Mouse (Mus musculus) MEL (cell line): ENCODE results near the gene Vstm2b.

Experiments
- CTCF ChIP-seq, 3 experiments: IDR thresholded peaks in 2 of 3; conservative IDR thresholded peaks in 1 of 3; 2 replicates each; pipeline ENCODE4 v1.5.1; 2011 to 2012; ENCODE audit warnings: low read length in 3 of 3, low read depth in 2 of 3, mild to moderate bottlenecking in 2 of 3, improper control_type of control experiment in 1 of 3, inconsistent platforms in 1 of 3, mixed read lengths in 1 of 3, moderate library complexity in 1 of 3; ENCODE audit not compliant: control insufficient read depth in 1 of 3, insufficient read depth in 1 of 3, poor library complexity in 1 of 3, severe bottlenecking in 1 of 3
- EP300 ChIP-seq, 2 experiments: IDR thresholded peaks; 2 replicates each; pipeline ENCODE4 v1.6.1; 2011; ENCODE audit warnings: improper control_type of control experiment in 2 of 2, low read length in 2 of 2, low read depth in 1 of 2, mild to moderate bottlenecking in 1 of 2
- GATA1 ChIP-seq: IDR thresholded peaks from 2 replicates; pipeline ENCODE4 v1.6.1; 2011; ENCODE audit warnings: low read depth, low read length, improper control_type of control experiment
- MAZ ChIP-seq: IDR thresholded peaks from 2 replicates; pipeline ENCODE4 v1.6.1; 2012; ENCODE audit warnings: low read depth, mild to moderate bottlenecking, inconsistent platforms, low read length, improper control_type of control experiment
- POLR2A ChIP-seq, 2 experiments: IDR thresholded peaks; 2 replicates each; pipeline ENCODE4 v1.6.1; 2011 to 2012; ENCODE audit warnings: low read length in 2 of 2, mild to moderate bottlenecking in 2 of 2, control low read depth in 1 of 2, improper control_type of control experiment in 1 of 2, low read depth in 1 of 2, moderate library complexity in 1 of 2; ENCODE audit not compliant: control insufficient read depth in 1 of 2, insufficient read depth in 1 of 2, poor library complexity in 1 of 2
- RAD21 ChIP-seq: IDR thresholded peaks from 2 replicates; pipeline ENCODE4 v1.6.1; 2011; ENCODE audit warnings: mild to moderate bottlenecking, low read depth, low read length, improper control_type of control experiment
- TBP ChIP-seq: IDR thresholded peaks from 2 replicates; pipeline ENCODE4 v1.8.0; 2011; ENCODE audit warnings: low read depth, low read length, improper control_type of control experiment
- ZC3H11A ChIP-seq: IDR thresholded peaks from 2 replicates; pipeline ENCODE4 v1.6.1; 2012; ENCODE audit warnings: low read depth, mild to moderate bottlenecking, inconsistent platforms, low read length, improper control_type of control experiment

DNA sequence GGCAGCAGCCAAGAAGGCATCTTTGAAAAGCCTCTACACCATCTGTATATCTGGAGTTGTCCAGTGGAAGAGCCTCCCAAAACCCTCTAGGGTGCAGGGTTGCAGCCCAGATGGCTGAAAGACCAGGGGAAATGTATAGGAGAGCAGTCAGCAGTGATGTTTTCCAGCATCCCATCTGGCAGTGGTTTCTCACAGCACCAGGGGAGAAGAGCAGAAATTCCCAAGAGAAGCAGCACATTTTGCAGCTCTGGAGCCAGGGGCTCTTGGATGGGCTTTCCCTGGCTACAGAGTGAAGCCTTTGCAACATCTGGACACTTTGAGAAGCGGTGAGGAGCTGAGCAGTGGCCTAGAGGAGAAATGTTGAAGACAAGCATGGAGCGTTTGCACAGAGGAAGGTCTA is 30.3 kb downstream of the Vstm2b start:
- TF ChIP-seq GATA1: no peak
- no peak for TF ChIP-seq CTCF (IDR thresholded peaks at IDR 0.05 in 2 of 3, conservative IDR thresholded peaks at IDR 0.05 in 1 of 3; ENCODE audit: control insufficient read depth in 1 of 3, insufficient read depth in 1 of 3, low read depth in 2 of 3, low read length in 3 of 3, poor library complexity in 1 of 3, severe bottlenecking in 1 of 3)
- no peak for TF ChIP-seq MAZ
- TF ChIP-seq ZC3H11A: no peak
- no peak for TF ChIP-seq POLR2A (IDR thresholded peaks at IDR 0.05; ENCODE audit: control insufficient read depth in 1 of 2, insufficient read depth in 1 of 2, low read depth in 1 of 2, low read length in 2 of 2, poor library complexity in 1 of 2)
- TF ChIP-seq EP300 (IDR thresholded peaks at IDR 0.05; ENCODE audit: low read depth in 1 of 2, low read length in 2 of 2): no peak
- no peak for TF ChIP-seq RAD21
- TF ChIP-seq TBP: no peak
